Mouse (Mus musculus) brain, adult 2 months (tissue): Measurements from ENCODE around the gene Ogdhl.

Source experiments
- DNase-seq: peaks from one replicate; pipeline ENCODE4 v3.0.0; 2011; ENCODE audit warnings: low read depth, low spot score

Gene Ogdhl

GRCm38 (mm10) chr14:32380099-32380480 is 58.3 kb downstream of the Ogdhl start:
- DNase-seq: no peak

GRCm38 (mm10) chr14:32381066-32381465 is 59.2 kb downstream of the Ogdhl start:
- DNase-seq: peak; percentile 20

- DNase-seq: no peak
These were observed 59.8 kb downstream of the Ogdhl start for GRCm38 (mm10) chr14:32381619-32382018.

GRCm38 (mm10) chr14:32388196-32388595 is 66.4 kb downstream of the Ogdhl start, which contains the start of gene 1700024G13Rik:
TSS of gene 1700024G13Rik (minus strand) at chr14:32388391.
- no peak for DNase-seq
